In genomic region chr6:115046064-115046463, GRCm38 (mm10) we compare ENCODE assay signal across 14 mouse cellular contexts. TPM values are rescaled to one million over a fixed set of nuclear protein-coding genes. Genes with fewer than 3 reads are reported as not detected.
DNase-seq lines count a peak whose midpoint lies in the region.
"Had no signal": no experiment of that assay in that cellular context is flagged by ENCODE, and none has a peak within 500 bp of the region (broad histone marks: within the 10 kb centered on the region; RNA-seq: fewer than 3 reads in every experiment).

No protein-coding gene starts in this region.

- DNase-seq in fat pad, adult 2 months (ENCODE audit: extremely low read depth, low read depth, low spot score), result peak; percentile 68
- DNase-seq in gonadal fat pad, adult 2 months (ENCODE audit: low read depth), result peak; percentile 65
- no peak for DNase-seq in spleen, postnatal 36 days (ENCODE audit: low spot score in 2 of 2)
- no peak for DNase-seq in lung, postnatal 25 days (ENCODE audit: low spot score)
- DNase-seq: adrenal gland, adult 2 months; adrenal gland, adult 8-10 months; adrenal gland, postnatal 10 days; adrenal gland, postnatal 14 days; adrenal gland, postnatal 25 days; adrenal gland, postnatal 36 days; B cell, adult 2 months; cerebellum, adult 11 months; cerebellum, adult 11-12 months; cerebellum, adult 18-20 months had no signal

RNA-seq across cellular contexts. Expression of gene Tamm41, which starts 8.4 kb away (rescaled TPM):
- 21.6 and 22.3 TPM in 2 replicates for polyA plus RNA-seq in gonadal fat pad, adult 2 months (2012; rRNA removed)

Comparison
In these comparisons a context has a peak if more than half of its experiments do, and no peak if none do; other contexts are left out.
1. DNase-seq: peak in fat pad, adult 2 months (single experiment) and gonadal fat pad, adult 2 months (single experiment); none in spleen, postnatal 36 days (0 of 2) and lung, postnatal 25 days (single experiment).